Mouse (Mus musculus) limb, embryonic 12.5 days (tissue): ENCODE measurements around the gene Vmn1r131. TPM values are rescaled to one million over a fixed set of nuclear protein-coding genes. Genes with fewer than 3 reads are reported as not detected.
"Not testable (repeated sequence)": the region's sequence is repeated elsewhere in the genome, so short reads cannot be mapped to it uniquely, and the experiment has no call there.

Experiments used
- ATAC-seq: fragments of 200-750 bp; cut with Nextera tagmentation; 2 replicates; pipeline ENCODE4 v1.8.0; 2017; ENCODE audit warnings: low read depth, moderate TSS enrichment; ENCODE audit not compliant: insufficient number of reproducible peaks, insufficient read depth, low FRiP score, low TSS enrichment
- H3K27ac ChIP-seq: fragments of 300-500 bp; sonication (generic); 2 replicates; pipeline ENCODE4 v1.5.1; 2016; ENCODE audit warnings: mild to moderate bottlenecking, moderate library complexity
- H3K27me3 ChIP-seq: fragments of 300-500 bp; sonication (generic); 2 replicates; pipeline ENCODE4 v1.6.1; 2016; ENCODE audit warnings: mild to moderate bottlenecking, moderate library complexity
- H3K36me3 ChIP-seq: fragments of 300-500 bp; sonication (generic); 2 replicates; pipeline ENCODE4 v1.6.1; 2016; ENCODE audit warnings: mild to moderate bottlenecking, moderate library complexity
- H3K4me1 ChIP-seq: fragments of 300-500 bp; sonication (generic); replicated peaks from 2 replicates; pipeline ENCODE4 v1.6.1; 2016
- H3K4me2 ChIP-seq: fragments of 300-500 bp; sonication (generic); 2 replicates; pipeline ENCODE4 v1.6.1; 2016; ENCODE audit warnings: mild to moderate bottlenecking, moderate library complexity
- H3K4me3 ChIP-seq: fragments of 300-500 bp; sonication (generic); replicated peaks from 2 replicates; pipeline ENCODE4 v1.5.1; 2016; ENCODE audit warnings: mild to moderate bottlenecking
- H3K9ac ChIP-seq: fragments of 300-500 bp; sonication (generic); replicated peaks from 2 replicates; pipeline ENCODE4 v1.6.1; 2016; ENCODE audit warnings: mild to moderate bottlenecking, moderate library complexity
- H3K9me3 ChIP-seq: fragments of 300-500 bp; sonication (generic); 2 replicates; pipeline ENCODE4 v1.6.1; 2016; ENCODE audit warnings: mild to moderate bottlenecking, moderate library complexity
- WGBS: fragments of 180-500 bp; shearing (Covaris S2); methylation state at CpG from one replicate; pipeline ENCODE4 v1.1.7; 2016; 5-methylcytosine and 5-hydroxymethylcytosine counted together
- polyA plus RNA-seq: library from polyadenylated mRNA; unstranded; fragments of >200 nt; fragmentation: Nextera tagmentation; extraction: Ambion mirVana; gene quantifications from 2 replicates; pipeline ENCODE4 v1.2.1, GENCODE M21; 2016

The Vmn1r131 gene
- polyA plus RNA-seq: not detected in 2 replicates

GRCm38 (mm10) chr7:21545990-21546389 is at the start of gene Vmn1r131:
TSS of gene Vmn1r131 (minus strand) at chr7:21546090.
- not testable (repeated sequence) for H3K4me1 ChIP-seq, H3K4me2 ChIP-seq, ATAC-seq, H3K9me3 ChIP-seq, H3K36me3 ChIP-seq, H3K4me3 ChIP-seq, H3K27ac ChIP-seq, H3K27me3 ChIP-seq, H3K9ac ChIP-seq
- WGBS: no CpG with 5 or more reads among the region's 2 CpGs

GRCm38 (mm10) chr7:21511480-21511879 is 34.4 kb downstream of the Vmn1r131 start, which contains the start of gene Vmn1r130:
TSS of gene Vmn1r130 (plus strand) at chr7:21511780.
- WGBS: no CpG with 5 or more reads among the region's 3 CpGs
- H3K36me3 ChIP-seq, H3K27me3 ChIP-seq, H3K4me3 ChIP-seq, H3K27ac ChIP-seq, ATAC-seq, H3K9me3 ChIP-seq, H3K9ac ChIP-seq, H3K4me2 ChIP-seq, H3K4me1 ChIP-seq: not testable (repeated sequence)

Other genes with a start within 250 kb of the Vmn1r131 start
- not detected in 2 replicates for gene Vmn1r126, start 244.6 kb downstream of the Vmn1r131 start, polyA plus RNA-seq
- not detected in 2 replicates for gene Vmn1r127, start 226.2 kb downstream of the Vmn1r131 start, polyA plus RNA-seq
- not detected in 2 replicates for gene Vmn1r128, start 196.7 kb downstream of the Vmn1r131 start, polyA plus RNA-seq
- not detected in 2 replicates for gene Vmn1r129, start 184.8 kb downstream of the Vmn1r131 start, polyA plus RNA-seq
- not detected in 2 replicates for gene Gm6882, start 113.3 kb downstream of the Vmn1r131 start, polyA plus RNA-seq
- not detected in 2 replicates for gene Vmn1r130, start 34.3 kb downstream of the Vmn1r131 start, polyA plus RNA-seq
- not detected in 2 replicates for gene Vmn1r132, start 68.0 kb upstream of the Vmn1r131 start, polyA plus RNA-seq
- gene Gm4175, start 215.4 kb upstream of the Vmn1r131 start, polyA plus RNA-seq: not detected in 2 replicates